Mouse (Mus musculus): ENCODE data around the gene Tgfbr1. TPM values are rescaled to one million over a fixed set of nuclear protein-coding genes. Genes with fewer than 3 reads are reported as not detected.
A peak's percentile ranks its signal among the peaks of the same experiment; 100 is the strongest.

Gene Tgfbr1
- 63.2 and 67.8 TPM in 2 replicates for polyA plus RNA-seq (2015; fragmentation: Nextera tagmentation; extraction: Ambion mirVana)

DNA sequence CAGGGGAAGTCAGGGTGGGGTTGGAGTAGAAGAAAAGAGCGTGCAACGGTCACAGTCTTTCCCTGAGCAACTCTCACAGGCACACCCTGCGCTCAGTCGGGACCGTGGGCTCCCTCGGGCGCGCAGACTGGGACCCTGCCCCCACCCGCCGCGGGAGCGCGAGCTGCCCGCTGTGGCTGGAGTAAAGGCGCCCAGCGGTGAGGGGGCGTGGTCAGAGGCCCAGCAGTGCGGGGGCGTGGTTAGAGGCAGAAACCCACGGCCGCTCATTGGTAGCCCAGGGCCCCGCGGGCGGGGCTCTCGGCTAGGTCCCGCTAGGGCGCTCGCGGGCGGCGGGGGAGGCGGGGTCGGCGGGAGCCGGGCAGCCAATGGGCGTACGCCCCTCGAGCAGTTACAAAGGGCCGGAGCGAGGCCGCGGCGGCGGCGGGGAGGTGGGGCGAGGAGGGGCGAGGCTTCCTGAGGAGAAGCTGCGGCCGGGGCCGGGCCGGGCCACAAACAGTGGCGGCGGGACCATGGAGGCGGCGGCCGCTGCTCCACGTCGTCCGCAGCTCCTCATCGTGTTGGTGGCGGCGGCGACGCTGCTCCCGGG is at the start of gene Tgfbr1:
Tgfbr1 (plus strand) TSS at position 420 of the 586 bp plus-strand sequence.
- Histone ChIP-seq H3K4me3 (replicated peaks) (peak within 1 kb of the TSS; percentile 89), H3K36me3 (no peaks in the 10 kb centered on the region), H3K27me3 (no peaks in the 10 kb centered on the region), H3K9ac (replicated peaks) (peak within 1 kb of the TSS; percentile 98), H3K9me3 (no peaks in the 10 kb centered on the region), H3K27ac (peak within 1 kb of the TSS; percentile 95), H3K4me2 (replicated peaks) (peak within 1 kb of the TSS; percentile 87), H3K4me1 (replicated peaks) (peaks cover 41% of the 10 kb centered on the region)
- peak; percentile 98 for ATAC-seq
- under 1% methylated on average over 61 of the region's 65 CpGs for WGBS

DNA sequence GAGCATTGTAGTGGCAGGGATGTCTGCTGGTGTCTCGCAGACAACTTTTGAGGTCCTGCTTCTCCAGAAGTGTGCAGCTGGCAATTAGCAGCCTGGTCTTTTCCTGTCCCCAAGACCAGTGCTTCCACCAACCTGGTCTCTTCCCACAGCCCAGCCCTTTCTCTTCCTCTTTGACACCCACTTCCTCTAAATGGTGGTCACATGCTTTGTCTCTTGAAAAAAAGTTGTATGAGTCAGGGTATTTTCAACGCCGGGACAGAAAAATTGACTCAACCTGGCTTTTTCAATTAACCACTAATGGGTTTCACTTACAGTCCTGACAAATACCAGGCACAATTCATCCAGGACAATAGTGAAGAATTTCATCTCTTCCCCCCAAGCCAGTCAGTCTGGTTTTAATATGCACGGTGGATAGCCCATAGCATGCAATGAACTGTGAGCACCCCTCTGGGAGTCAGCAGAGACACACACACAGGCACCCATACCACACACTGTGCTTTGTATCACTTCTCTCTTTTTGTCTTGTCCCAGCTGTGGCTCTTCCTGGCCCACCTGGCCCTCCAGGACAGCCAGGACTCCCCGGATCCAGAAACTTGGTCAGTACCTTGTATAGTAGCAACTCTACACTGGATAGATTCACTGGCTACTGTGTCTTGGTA is 49.6 kb upstream of the Tgfbr1 start:
- Histone ChIP-seq H3K27ac (no peak overlapping the region), H3K4me2 (replicated peaks) (no peak overlapping the region), H3K4me1 (replicated peaks) (no peaks in the 10 kb centered on the region), H3K27me3 (no peaks in the 10 kb centered on the region), H3K4me3 (replicated peaks) (no peak overlapping the region), H3K9ac (replicated peaks) (no peak overlapping the region), H3K9me3 (no peaks in the 10 kb centered on the region), H3K36me3 (no peaks in the 10 kb centered on the region)
- no peak for ATAC-seq
- 88% methylated on average over 5 of the region's 5 CpGs for WGBS

DNA sequence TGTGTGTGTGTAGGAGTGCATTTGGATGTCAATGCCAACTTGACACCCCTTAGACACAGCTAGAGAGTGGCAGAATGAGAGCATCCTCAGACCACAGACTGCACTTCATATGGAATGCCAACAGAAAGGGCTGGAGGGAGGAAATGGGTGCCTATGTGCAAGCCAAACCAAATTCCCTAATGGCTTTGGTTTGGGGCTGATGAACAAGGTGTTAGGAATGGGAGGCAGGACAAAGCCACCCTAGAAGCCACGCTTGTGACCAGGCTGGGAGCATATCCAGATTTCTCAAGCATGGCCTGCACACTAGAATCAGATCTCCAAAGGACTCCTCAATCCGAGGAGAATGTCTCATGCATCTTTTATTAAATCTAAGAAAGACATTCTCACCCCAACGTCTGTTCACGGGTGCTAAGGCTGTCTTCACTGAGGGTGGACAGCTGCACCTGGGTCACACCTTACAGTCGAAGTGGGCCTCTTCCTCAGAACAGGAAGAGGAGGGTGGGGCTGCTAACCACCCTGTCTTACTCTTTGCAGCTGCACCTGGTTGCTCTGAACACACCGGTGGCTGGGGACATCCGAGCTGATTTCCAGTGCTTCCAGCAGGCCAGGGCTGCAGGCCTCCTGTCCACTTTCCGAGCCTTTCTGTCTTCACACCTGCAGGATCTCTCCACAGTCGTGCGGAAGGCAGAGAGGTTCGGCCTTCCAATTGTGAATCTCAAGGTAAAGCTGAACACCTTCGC is 43.0 kb upstream of the Tgfbr1 start:
- no peak overlapping the region for H3K4me3 ChIP-seq (replicated peaks)
- no peaks in the 10 kb centered on the region for H3K9me3 ChIP-seq
- H3K9ac ChIP-seq (replicated peaks) = no peak overlapping the region
- no peak for ATAC-seq
- WGBS = 92% methylated on average over 12 of the region's 12 CpGs
- no peak overlapping the region for H3K4me2 ChIP-seq (replicated peaks)
- no peaks in the 10 kb centered on the region for H3K27me3 ChIP-seq
- H3K27ac ChIP-seq = no peak overlapping the region
- no peaks in the 10 kb centered on the region for H3K4me1 ChIP-seq (replicated peaks)
- H3K36me3 ChIP-seq = no peaks in the 10 kb centered on the region

DNA sequence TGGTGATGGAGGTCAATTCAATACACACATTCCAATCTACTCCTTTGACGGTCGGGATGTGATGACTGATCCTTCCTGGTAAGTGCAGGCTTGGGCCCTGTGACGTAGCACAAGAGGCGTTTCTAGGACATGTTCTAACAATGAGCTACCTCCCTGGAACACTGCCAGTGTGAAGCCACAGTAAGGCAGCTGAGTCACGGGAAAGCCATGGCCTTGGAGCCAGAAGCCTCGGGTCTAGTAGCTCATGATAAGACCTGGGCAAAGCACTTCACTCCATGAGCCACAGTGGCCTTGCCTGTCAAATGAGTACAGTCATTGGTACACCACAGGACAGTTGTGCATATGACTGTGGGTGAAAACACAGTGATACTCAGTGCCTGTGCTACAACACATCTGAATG is 42.2 kb upstream of the Tgfbr1 start:
- H3K4me1 ChIP-seq (replicated peaks) = no peaks in the 10 kb centered on the region
- no peaks in the 10 kb centered on the region for H3K27me3 ChIP-seq
- 84% methylated on average over 6 of the region's 6 CpGs for WGBS
- no peak overlapping the region for H3K4me2 ChIP-seq (replicated peaks)
- no peaks in the 10 kb centered on the region for H3K9me3 ChIP-seq
- no peak overlapping the region for H3K4me3 ChIP-seq (replicated peaks)
- ATAC-seq = no peak
- H3K9ac ChIP-seq (replicated peaks) = no peak overlapping the region
- H3K27ac ChIP-seq = no peak overlapping the region
- H3K36me3 ChIP-seq = no peaks in the 10 kb centered on the region

DNA sequence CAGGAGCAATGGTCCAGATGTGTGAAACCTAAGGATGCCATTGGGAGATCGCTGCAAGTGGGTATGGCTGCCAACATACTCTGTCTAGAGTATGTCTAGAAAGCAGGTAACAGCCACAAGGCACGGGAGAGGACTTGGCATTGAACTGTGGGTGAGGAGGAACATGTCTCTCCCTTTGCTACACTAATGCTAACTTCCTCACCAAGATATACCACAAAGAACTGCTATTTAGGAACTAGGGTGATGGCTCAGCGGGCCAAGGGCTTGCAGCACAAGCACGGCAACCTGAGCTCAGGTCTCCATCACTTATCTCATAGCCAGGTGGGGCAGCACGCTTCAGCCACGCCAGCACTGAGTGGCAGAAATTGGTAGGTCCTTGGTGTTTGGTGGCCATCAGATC is 41.6 kb upstream of the Tgfbr1 start:
- Histone ChIP-seq H3K4me3 (replicated peaks) (no peak overlapping the region), H3K36me3 (no peaks in the 10 kb centered on the region), H3K27ac (no peak overlapping the region), H3K9ac (replicated peaks) (no peak overlapping the region), H3K4me1 (replicated peaks) (no peaks in the 10 kb centered on the region), H3K27me3 (no peaks in the 10 kb centered on the region), H3K9me3 (no peaks in the 10 kb centered on the region), H3K4me2 (replicated peaks) (no peak overlapping the region)
- ATAC-seq = no peak
- 96% methylated on average over 6 of the region's 6 CpGs for WGBS

DNA sequence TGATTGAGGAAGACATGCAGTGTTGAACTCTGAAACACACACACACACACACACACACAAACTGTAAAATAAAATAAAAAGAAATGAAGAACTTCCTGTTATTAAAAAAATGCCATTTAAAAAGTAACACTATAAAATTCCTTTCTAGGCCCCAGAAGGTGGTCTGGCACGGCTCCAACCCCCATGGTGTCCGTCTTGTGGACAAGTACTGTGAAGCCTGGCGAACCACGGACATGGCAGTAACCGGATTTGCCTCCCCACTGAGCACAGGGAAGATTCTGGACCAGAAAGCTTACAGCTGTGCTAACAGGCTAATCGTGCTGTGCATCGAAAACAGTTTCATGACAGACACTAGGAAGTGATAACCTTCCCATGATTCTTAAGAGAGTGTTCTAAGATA is 41.1 kb upstream of the Tgfbr1 start:
- Histone ChIP-seq H3K27me3 (no peaks in the 10 kb centered on the region), H3K4me3 (replicated peaks) (no peak overlapping the region), H3K4me2 (replicated peaks) (no peak overlapping the region), H3K4me1 (replicated peaks) (no peaks in the 10 kb centered on the region), H3K9me3 (no peaks in the 10 kb centered on the region), H3K27ac (no peak overlapping the region), H3K36me3 (no peaks in the 10 kb centered on the region), H3K9ac (replicated peaks) (no peak overlapping the region)
- 69% methylated on average over 7 of the region's 7 CpGs for WGBS
- no peak for ATAC-seq

DNA sequence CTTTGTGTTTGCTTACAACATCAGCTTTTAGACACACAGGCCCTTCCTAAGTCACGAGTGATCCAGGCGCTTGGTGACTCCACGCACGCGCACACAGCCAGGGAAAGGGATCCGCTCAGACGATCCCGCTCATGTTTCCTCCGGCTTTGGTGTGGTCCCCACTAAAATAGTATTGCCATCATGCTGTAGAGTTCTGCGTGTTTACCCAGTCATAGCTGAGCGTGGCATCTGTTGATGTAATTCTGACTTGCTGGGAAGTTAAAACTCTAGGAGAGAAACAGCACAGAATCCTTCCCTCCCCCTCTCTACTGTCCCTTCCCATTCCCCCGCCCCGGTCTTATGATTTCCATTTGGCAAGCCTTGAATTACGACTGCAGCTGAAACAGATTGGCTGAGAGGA is 40.3 kb upstream of the Tgfbr1 start:
- no peaks in the 10 kb centered on the region for H3K4me1 ChIP-seq (replicated peaks)
- no peak overlapping the region for H3K27ac ChIP-seq
- H3K36me3 ChIP-seq = no peaks in the 10 kb centered on the region
- WGBS = 83% methylated on average over 14 of the region's 14 CpGs
- no peak overlapping the region for H3K9ac ChIP-seq (replicated peaks)
- no peaks in the 10 kb centered on the region for H3K9me3 ChIP-seq
- H3K4me2 ChIP-seq (replicated peaks) = no peak overlapping the region
- no peak for ATAC-seq
- no peak overlapping the region for H3K4me3 ChIP-seq (replicated peaks)
- no peaks in the 10 kb centered on the region for H3K27me3 ChIP-seq

DNA sequence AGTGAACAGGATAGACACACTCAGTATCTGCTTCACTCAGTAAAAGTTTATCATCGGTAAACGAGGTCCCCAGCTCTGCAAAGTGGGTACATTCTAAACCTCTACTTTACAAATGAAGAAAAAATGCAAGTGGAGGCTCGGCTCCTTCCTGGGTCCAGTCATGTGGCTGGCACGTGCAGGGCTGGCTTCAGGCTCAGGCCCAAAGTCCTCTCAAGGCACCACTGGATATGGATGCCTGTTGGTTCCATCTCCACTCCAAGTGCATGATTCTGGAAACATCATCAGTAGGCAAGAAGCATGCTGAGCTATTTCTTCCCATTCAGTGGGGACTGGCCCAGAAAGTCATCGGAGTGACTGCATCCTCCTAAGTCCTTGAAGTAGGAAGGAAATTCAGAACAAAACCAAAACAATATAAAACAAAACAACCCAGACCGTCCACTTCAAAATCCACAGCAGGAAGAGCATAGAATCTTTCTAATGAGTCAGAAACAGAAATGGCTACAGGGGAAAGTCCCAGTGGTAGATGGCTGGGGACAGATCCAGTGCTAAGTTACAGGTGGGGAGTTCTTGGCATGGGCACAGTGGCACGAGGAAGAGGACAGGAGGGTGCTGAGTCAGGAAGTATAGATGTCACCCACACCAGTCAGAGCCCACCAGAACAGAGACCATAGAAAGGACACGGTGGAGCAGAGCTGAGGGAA is 39.2 kb upstream of the Tgfbr1 start:
- no peaks in the 10 kb centered on the region for H3K27me3 ChIP-seq
- H3K4me1 ChIP-seq (replicated peaks) = no peaks in the 10 kb centered on the region
- no peak for ATAC-seq
- H3K36me3 ChIP-seq = no peaks in the 10 kb centered on the region
- H3K4me3 ChIP-seq (replicated peaks) = no peak overlapping the region
- H3K27ac ChIP-seq = no peak overlapping the region
- WGBS = 86% methylated on average over 8 of the region's 8 CpGs
- H3K9ac ChIP-seq (replicated peaks) = no peak overlapping the region
- H3K4me2 ChIP-seq (replicated peaks) = no peak overlapping the region
- H3K9me3 ChIP-seq = no peaks in the 10 kb centered on the region

DNA sequence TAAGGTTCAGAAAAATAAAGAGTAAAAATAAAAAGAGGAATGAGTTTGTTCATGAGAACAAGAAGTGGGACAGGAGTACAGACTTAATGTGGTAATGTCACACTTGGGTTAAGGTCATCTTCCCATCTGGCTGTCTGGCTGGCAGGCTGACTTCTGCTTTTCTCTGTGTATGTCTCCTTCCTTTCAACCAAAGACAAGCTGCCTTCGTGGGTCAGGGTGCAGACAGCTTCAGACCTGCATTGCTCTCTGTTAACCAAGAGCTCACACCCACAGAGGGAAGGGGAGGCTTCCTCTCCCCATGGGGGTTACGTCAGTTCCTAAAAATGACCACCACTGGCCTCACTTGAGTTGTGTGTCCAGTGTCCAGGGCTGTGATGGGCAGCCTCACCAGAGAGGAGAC is 37.6 kb upstream of the Tgfbr1 start:
- no peak overlapping the region for H3K9ac ChIP-seq (replicated peaks)

DNA sequence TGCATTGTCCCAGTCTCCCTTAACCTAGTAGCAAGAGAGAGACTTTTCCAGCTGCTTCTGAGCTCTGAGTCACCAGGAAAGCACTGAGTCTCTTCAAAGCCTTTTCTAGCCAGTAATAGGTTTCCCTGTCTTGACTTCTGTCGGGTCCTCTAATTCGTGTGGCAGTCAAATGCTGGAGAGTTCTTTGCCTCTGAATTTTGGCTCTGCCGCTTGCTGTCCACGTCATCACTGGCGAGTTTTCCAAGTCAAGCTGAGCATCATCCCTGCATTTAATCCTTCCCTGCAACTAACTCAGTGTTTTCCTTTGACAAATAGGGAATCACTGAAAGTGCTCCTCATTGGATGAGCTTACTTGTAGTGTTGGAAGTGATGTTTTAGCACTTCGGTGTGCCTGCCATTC is 36.6 kb upstream of the Tgfbr1 start:
- no peak overlapping the region for H3K27ac ChIP-seq
- no peak overlapping the region for H3K4me3 ChIP-seq (replicated peaks)
- 79% methylated on average over 6 of the region's 6 CpGs for WGBS
- no peaks in the 10 kb centered on the region for H3K9me3 ChIP-seq
- H3K4me1 ChIP-seq (replicated peaks) = no peaks in the 10 kb centered on the region
- H3K9ac ChIP-seq (replicated peaks) = no peak overlapping the region
- no peaks in the 10 kb centered on the region for H3K27me3 ChIP-seq
- H3K36me3 ChIP-seq = no peaks in the 10 kb centered on the region
- ATAC-seq = no peak
- H3K4me2 ChIP-seq (replicated peaks) = no peak overlapping the region

More for the DNA sequence above, 37.6 kb upstream of the Tgfbr1 start:
- Histone ChIP-seq H3K36me3 (no peaks in the 10 kb centered on the region), H3K4me3 (replicated peaks) (no peak overlapping the region), H3K4me1 (replicated peaks) (no peaks in the 10 kb centered on the region), H3K4me2 (replicated peaks) (no peak overlapping the region), H3K9me3 (no peaks in the 10 kb centered on the region), H3K27me3 (no peaks in the 10 kb centered on the region), H3K27ac (no peak overlapping the region)
- 81% methylated on average over 2 of the region's 2 CpGs for WGBS
- ATAC-seq = no peak

DNA sequence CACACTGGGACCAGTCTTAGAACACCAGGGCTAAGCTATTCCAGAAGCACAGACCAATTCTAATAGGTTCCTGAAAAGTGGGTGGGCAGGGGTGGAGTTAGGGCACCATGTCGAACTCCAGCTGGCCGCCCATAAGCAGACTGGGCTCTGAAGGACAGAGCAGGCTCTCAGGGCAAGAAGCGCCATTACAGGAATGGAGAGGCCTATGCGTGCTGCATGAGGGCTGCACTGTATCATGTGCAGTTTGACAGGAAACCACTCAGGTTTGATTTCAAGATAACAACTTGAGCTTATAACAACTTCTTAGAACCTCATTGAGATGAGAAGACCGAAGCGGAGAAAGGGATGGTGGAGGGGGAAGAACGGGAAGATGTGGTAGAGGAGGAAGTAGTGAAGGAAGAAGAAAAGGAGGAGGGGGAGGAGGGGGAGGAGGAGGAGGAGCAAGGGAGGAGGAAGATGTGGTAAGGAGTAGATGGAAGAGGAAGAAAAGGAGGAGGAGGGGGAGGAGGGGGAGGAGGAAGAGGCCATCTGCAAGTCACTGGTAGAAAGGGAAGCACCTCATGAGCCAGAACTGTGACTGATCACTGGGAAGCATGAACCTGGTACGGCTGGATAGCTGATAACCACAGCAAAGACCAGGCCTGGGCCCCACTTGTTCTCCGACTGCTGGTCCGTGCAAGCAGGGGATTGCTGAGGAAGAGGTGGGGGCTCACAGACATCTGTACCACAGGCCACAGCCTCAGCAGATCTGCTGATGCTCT is 33.3 kb upstream of the Tgfbr1 start:
- 84% methylated on average over 10 of the region's 10 CpGs for WGBS
- H3K4me2 ChIP-seq (replicated peaks) = no peak overlapping the region
- no peaks in the 10 kb centered on the region for H3K36me3 ChIP-seq
- no peak for ATAC-seq
- H3K4me3 ChIP-seq (replicated peaks) = no peak overlapping the region
- no peaks in the 10 kb centered on the region for H3K27me3 ChIP-seq
- H3K9ac ChIP-seq (replicated peaks) = no peak overlapping the region
- H3K9me3 ChIP-seq = no peaks in the 10 kb centered on the region
- no peaks in the 10 kb centered on the region for H3K4me1 ChIP-seq (replicated peaks)
- H3K27ac ChIP-seq = no peak overlapping the region
